17 mouse cellular contexts compared by ENCODE assay signal in the genomic region with DNA sequence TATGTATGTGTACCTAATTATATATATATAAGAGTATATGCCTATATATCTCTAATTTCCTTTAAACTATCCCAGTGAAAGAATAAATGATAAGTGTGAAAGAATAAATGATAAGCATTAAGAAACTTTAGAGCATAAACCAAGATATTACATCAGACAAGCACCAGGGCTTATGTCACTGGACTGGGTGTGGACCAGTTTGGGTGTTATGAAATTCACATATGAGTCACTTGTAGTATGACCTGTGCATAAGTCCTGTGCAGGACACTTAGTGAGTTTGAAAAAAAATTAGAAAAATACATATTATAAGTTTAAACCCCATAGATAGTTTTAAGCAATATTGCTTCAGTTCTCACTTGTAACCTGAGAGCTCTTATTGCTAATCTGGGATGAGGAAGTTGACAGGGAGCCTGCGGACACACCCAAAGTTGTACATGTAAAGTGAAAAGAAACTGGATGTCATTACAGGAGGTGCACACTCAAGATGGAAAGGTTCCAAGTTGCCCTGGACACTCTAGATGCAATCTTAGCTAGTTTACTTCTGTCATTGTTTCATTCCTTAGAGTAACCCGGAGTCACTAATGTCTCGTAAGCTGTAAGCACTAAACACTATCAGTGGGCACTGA. TPM values are rescaled to one million over a fixed set of nuclear protein-coding genes. Genes with fewer than 3 reads are reported as not detected.
A peak's percentile ranks its signal among the peaks of the same experiment; 100 is the strongest.
DNase-seq lines count a peak whose midpoint lies in the region; ATAC-seq and TF ChIP-seq lines count a peak whose summit lies in the region.
"Had no signal": no experiment of that assay in that cellular context is flagged by ENCODE, and none has a peak within 500 bp of the region (broad histone marks: within the 10 kb centered on the region; RNA-seq: fewer than 3 reads in every experiment).

No protein-coding gene starts in this region.

- no peak for TF ChIP-seq POLR2A in CH12.LX (IDR thresholded peaks at IDR 0.05; ENCODE audit: low read depth, low read length)

- H3K9me3 ChIP-seq in lung, postnatal 0 days (ENCODE audit: low read length): no peaks in the 10 kb centered on the region
- H3K9me3 ChIP-seq in CH12.LX (replicated peaks; ENCODE audit: low read length): no peaks in the 10 kb centered on the region
- H3K9me3 ChIP-seq: embryonic facial prominence, embryonic 10.5 days; heart, embryonic 15.5 days; hindbrain, embryonic 12.5 days; limb, embryonic 13.5 days; midbrain, embryonic 13.5 days had no signal

- peak; percentile 82 for ATAC-seq in lung, postnatal 0 days
- ATAC-seq in common myeloid progenitor, adult 5-6 weeks (replicated peaks; ENCODE audit: low read depth, poor library complexity, severe bottlenecking): peak; percentile 42
- ATAC-seq: midbrain, embryonic 13.5 days had no signal

- H3K79me2 ChIP-seq in CH12.LX (replicated peaks; ENCODE audit: control insufficient read depth, extremely low read depth, insufficient read depth, poor library complexity, severe bottlenecking): no peaks in the 10 kb centered on the region

- DNase-seq in lung, postnatal 0 days (ENCODE audit: low spot score): peak; percentile 75
- no peak for DNase-seq in lung, postnatal 14 days
- no peak for DNase-seq in CH12.LX (ENCODE audit: extremely low read depth)
- DNase-seq in skeletal muscle tissue, adult 2 months (ENCODE audit: low read depth, low spot score): peak; percentile 34
- no peak for DNase-seq in heart, postnatal 4 days
- no peak for DNase-seq in left cerebral cortex, adult 9 months (ENCODE audit: low spot score in 2 of 2)
- DNase-seq in layer of hippocampus, postnatal 14 days (ENCODE audit: low spot score in 2 of 2): no peak
- DNase-seq: cerebellum, postnatal 25 days; right cerebral cortex, postnatal 4 days; thymus, postnatal 25 days had no signal

- in situ Hi-C loops in CH12.LX (cut with MboI; ENCODE audit: low pct_ligation_motif_present, low pct_unique_long_range_greater_than_20kb, low sequenced_read_pairs): no loop called here

- no peak overlapping the region for H3K4me2 ChIP-seq in lung, postnatal 0 days (replicated peaks; ENCODE audit: low read depth, low read length)
- no peak overlapping the region for H3K4me2 ChIP-seq in CH12.LX (ENCODE audit: insufficient read depth, low read depth, poor library complexity, severe bottlenecking)
- H3K4me2 ChIP-seq: heart, embryonic 15.5 days; hindbrain, embryonic 12.5 days; limb, embryonic 13.5 days; midbrain, embryonic 13.5 days had no signal

- TF ChIP-seq CTCF in lung, postnatal 0 days (IDR thresholded peaks at IDR 0.05): no peak
- TF ChIP-seq CTCF in CH12.LX (conservative IDR thresholded peaks at IDR 0.05 in 1 of 2, IDR thresholded peaks at IDR 0.05 in 1 of 2; ENCODE audit: low read depth in 2 of 2, low read length in 2 of 2): no peak

- no peak overlapping the region for H3K4me3 ChIP-seq in lung, postnatal 0 days (ENCODE audit: low read depth, low read length)
- no peak overlapping the region for H3K4me3 ChIP-seq in CH12.LX (replicated peaks in 1 of 3; ENCODE audit: low read depth in 2 of 3, low read length in 2 of 3, poor library complexity in 1 of 3)
- H3K4me3 ChIP-seq: embryonic facial prominence, embryonic 10.5 days; erythroblast, embryonic 14.5 days; heart, embryonic 15.5 days; hindbrain, embryonic 12.5 days; limb, embryonic 13.5 days; midbrain, embryonic 13.5 days had no signal

- TF ChIP-seq EP300 in lung, postnatal 0 days (IDR thresholded peaks at IDR 0.05): peak; percentile 82
- no peak for TF ChIP-seq EP300 in CH12.LX (IDR thresholded peaks at IDR 0.05; ENCODE audit: low read length)

- H3K9ac ChIP-seq in lung, postnatal 0 days (replicated peaks; ENCODE audit: low read depth): no peak overlapping the region
- no peak overlapping the region for H3K9ac ChIP-seq in CH12.LX (ENCODE audit: insufficient read depth, low read depth)
- H3K9ac ChIP-seq: heart, embryonic 15.5 days; hindbrain, embryonic 12.5 days; limb, embryonic 13.5 days; midbrain, embryonic 13.5 days had no signal

- H3K27me3 ChIP-seq in lung, postnatal 0 days (replicated peaks; ENCODE audit: insufficient read depth, low read length): no peaks in the 10 kb centered on the region
- no peaks in the 10 kb centered on the region for H3K27me3 ChIP-seq in CH12.LX (replicated peaks)
- H3K27me3 ChIP-seq: heart, embryonic 15.5 days; hindbrain, embryonic 12.5 days; limb, embryonic 13.5 days; midbrain, embryonic 13.5 days had no signal

- H3K36me3 ChIP-seq in lung, postnatal 0 days (ENCODE audit: insufficient read depth, low read length): no peaks in the 10 kb centered on the region
- no peaks in the 10 kb centered on the region for H3K36me3 ChIP-seq in CH12.LX (replicated peaks in 1 of 2; ENCODE audit: control insufficient read depth in 1 of 2, insufficient read depth in 1 of 2, low read length in 1 of 2)
- H3K36me3 ChIP-seq: embryonic facial prominence, embryonic 10.5 days; heart, embryonic 15.5 days; hindbrain, embryonic 12.5 days; limb, embryonic 13.5 days; midbrain, embryonic 13.5 days had no signal

- no peaks in the 10 kb centered on the region for H3K4me1 ChIP-seq in lung, postnatal 0 days (ENCODE audit: insufficient read depth, low read depth, low read length)
- peaks cover 4 to 37% of the 10 kb centered on the region in 2 experiments for H3K4me1 ChIP-seq in CH12.LX (ENCODE audit: control insufficient read depth in 1 of 2, insufficient read depth in 2 of 2)
- H3K4me1 ChIP-seq: embryonic facial prominence, embryonic 10.5 days; heart, embryonic 15.5 days; hindbrain, embryonic 12.5 days; limb, embryonic 13.5 days; midbrain, embryonic 13.5 days had no signal

- dilution Hi-C loops in CH12.LX (cut with MboI; ENCODE audit: extremely low pct_ligation_motif_present, extremely low pct_unique_long_range_greater_than_20kb, low sequenced_read_pairs): no loop called here

- 48% methylated on average over 3 of the region's 3 CpGs for WGBS in lung, postnatal 0 days

- peak overlapping the region; percentile 26; the same call in 1 of the 2 replicates for H3K27ac ChIP-seq in lung, postnatal 0 days (ENCODE audit: low read length)
- H3K27ac ChIP-seq in CH12.LX (ENCODE audit: insufficient read depth, low read depth): no peak overlapping the region
- H3K27ac ChIP-seq: embryonic facial prominence, embryonic 10.5 days; heart, embryonic 15.5 days; hindbrain, embryonic 12.5 days; limb, embryonic 13.5 days; midbrain, embryonic 13.5 days had no signal

- TF ChIP-seq RAD21 in CH12.LX (IDR thresholded peaks at IDR 0.05; ENCODE audit: low read depth, low read length): no peak

TF ChIP-seq in CH12.LX, 34 proteins besides CTCF, POLR2A, EP300 and RAD21:
- TF ChIP-seq POLR2AphosphoS2 (IDR thresholded peaks at IDR 0.05; ENCODE audit: low read depth, low read length) (no peak), BHLHE40 (IDR thresholded peaks at IDR 0.05; ENCODE audit: low read depth, low read length) (0 out of 2 replicates have a peak, but pooled peaks have one; percentile 22)

RNA-seq across cellular contexts. Expression of a gene that starts 19.3 kb away (rescaled TPM):
- 18.3 and 20.1 TPM in 2 replicates for polyA plus RNA-seq in lung, postnatal 0 days (2015; fragmentation: Nextera tagmentation; extraction: Ambion mirVana)
- total RNA-seq in CH12.LX (2012; rRNA removed) (9.5 and 11.3 TPM in 2 replicates), CH12.LX (2014; rRNA removed) (2.8 and 3.3 TPM in 2 replicates)
- polyA plus RNA-seq in CH12.LX (2012; ENCODE audit: insufficient read length, low read depth): 8.6 and 11.1 TPM in 2 replicates
- total RNA-seq in common myeloid progenitor, adult 5-6 weeks (2017): 41.1 and 48.9 TPM in 2 replicates
- total RNA-seq in heart, postnatal 4 days (2021): 10 to 100 TPM; 38.5 to 40.1 TPM
- 10 to 100 TPM; 27.4 to 31.3 TPM for total RNA-seq in layer of hippocampus, postnatal 14 days (2021)

Comparison
In these comparisons a context has a peak if more than half of its experiments do, and no peak if none do; other contexts are left out.
1. DNase-seq: peak in lung, postnatal 0 days (single experiment) and skeletal muscle tissue, adult 2 months (single experiment); none in lung, postnatal 14 days (single experiment), CH12.LX (single experiment), heart, postnatal 4 days (single experiment), left cerebral cortex, adult 9 months (0 of 2) and layer of hippocampus, postnatal 14 days (0 of 2).